Mouse (Mus musculus) neural tube, embryonic 12.5 days (tissue): Measurements from ENCODE around the gene Tas2r143. TPM values are rescaled to one million over a fixed set of nuclear protein-coding genes. Genes with fewer than 3 reads are reported as not detected.

Experiments
- ATAC-seq: fragments of 200-750 bp; cut with Nextera tagmentation; 2 replicates; pipeline ENCODE4 v1.8.0; 2017; ENCODE audit warnings: low read depth, mild to moderate bottlenecking, moderate TSS enrichment, moderate library complexity; ENCODE audit not compliant: low FRiP score
- H3K27ac ChIP-seq: fragments of 300-500 bp; sonication (generic); 2 replicates; pipeline ENCODE4 v1.5.1; 2016
- H3K27me3 ChIP-seq: fragments of 300-500 bp; sonication (generic); replicated peaks from 2 replicates; pipeline ENCODE4 v1.6.1; 2016; ENCODE audit warnings: mild to moderate bottlenecking
- H3K36me3 ChIP-seq: fragments of 300-500 bp; sonication (generic); 2 replicates; pipeline ENCODE4 v1.6.1; 2016; ENCODE audit warnings: mild to moderate bottlenecking
- H3K4me1 ChIP-seq: fragments of 300-500 bp; sonication (generic); 2 replicates; pipeline ENCODE4 v1.6.1; 2016
- H3K4me2 ChIP-seq: fragments of 300-500 bp; sonication (generic); replicated peaks from 2 replicates; pipeline ENCODE4 v1.6.1; 2016; ENCODE audit warnings: mild to moderate bottlenecking
- H3K4me3 ChIP-seq: fragments of 300-500 bp; sonication (generic); 2 replicates; pipeline ENCODE4 v1.5.1; 2016
- H3K9ac ChIP-seq: fragments of 300-500 bp; sonication (generic); 2 replicates; pipeline ENCODE4 v1.6.1; 2016; ENCODE audit warnings: mild to moderate bottlenecking
- H3K9me3 ChIP-seq: fragments of 300-500 bp; sonication (generic); 2 replicates; pipeline ENCODE4 v1.6.1; 2016; ENCODE audit warnings: mild to moderate bottlenecking
- WGBS: fragments of 180-500 bp; shearing (Covaris S2); methylation state at CpG from one replicate; pipeline ENCODE4 v1.1.7; 2016; 5-methylcytosine and 5-hydroxymethylcytosine counted together
- polyA plus RNA-seq: library from polyadenylated mRNA; unstranded; fragments of >200 nt; fragmentation: Nextera tagmentation; extraction: Ambion mirVana; gene quantifications from 2 replicates; pipeline ENCODE4 v1.2.1, GENCODE M21; 2016

Tas2r143 gene
- polyA plus RNA-seq, 1 experiment from 2014 or later, result not detected

DNA sequence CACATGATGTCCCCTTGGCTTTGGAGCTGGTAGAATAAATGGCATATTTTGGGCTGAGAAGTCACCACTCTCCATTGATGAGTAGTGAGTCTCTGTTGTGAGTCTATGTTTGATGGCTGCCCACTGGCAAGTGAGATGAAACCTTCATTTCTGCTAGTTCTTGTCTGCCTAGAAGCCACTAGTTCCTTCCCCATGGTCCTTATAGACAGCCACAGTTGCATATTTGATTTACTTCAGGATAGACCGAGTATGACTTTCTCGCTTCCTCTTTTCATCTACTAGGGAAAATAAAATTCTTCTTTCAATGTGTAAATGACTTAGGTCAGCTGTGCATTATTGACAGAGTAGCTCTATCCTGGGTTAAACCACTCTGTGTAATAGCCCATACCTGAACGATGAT lies 24.4 kb downstream of the Tas2r143 start:
- H3K4me1 ChIP-seq, result no peaks in the 10 kb centered on the region
- H3K4me3 ChIP-seq, result no peak overlapping the region
- ATAC-seq, result no peak
- H3K36me3 ChIP-seq, result no peaks in the 10 kb centered on the region
- H3K27me3 ChIP-seq, result no peaks in the 10 kb centered on the region
- WGBS, result 91% methylated on average over 3 of the region's 3 CpGs
- no peaks in the 10 kb centered on the region for H3K9me3 ChIP-seq
- no peak overlapping the region for H3K4me2 ChIP-seq
- no peak overlapping the region for H3K27ac ChIP-seq
- H3K9ac ChIP-seq, result no peak overlapping the region

- H3K4me2 ChIP-seq, result no peak overlapping the region
- H3K9ac ChIP-seq, result no peak overlapping the region
- H3K4me3 ChIP-seq, result no peak overlapping the region
- H3K4me1 ChIP-seq, result no peaks in the 10 kb centered on the region
- 90% methylated on average over 4 of the region's 4 CpGs for WGBS
- H3K36me3 ChIP-seq, result no peaks in the 10 kb centered on the region
- H3K27me3 ChIP-seq, result no peaks in the 10 kb centered on the region
- ATAC-seq, result no peak
- H3K9me3 ChIP-seq, result no peaks in the 10 kb centered on the region
- no peak overlapping the region for H3K27ac ChIP-seq
These were observed 26.3 kb downstream of the Tas2r143 start for GRCm38 (mm10) chr6:42426337-42426736.

GRCm38 (mm10) chr6:42433554-42433953 lies 33.5 kb downstream of the Tas2r143 start:
- WGBS, result 73% methylated on average over 2 of the region's 2 CpGs
- H3K4me1 ChIP-seq, result no peaks in the 10 kb centered on the region
- no peak overlapping the region for H3K4me2 ChIP-seq
- no peak for ATAC-seq
- H3K4me3 ChIP-seq, result no peak overlapping the region
- H3K9ac ChIP-seq, result no peak overlapping the region
- no peaks in the 10 kb centered on the region for H3K36me3 ChIP-seq
- no peaks in the 10 kb centered on the region for H3K9me3 ChIP-seq
- no peak overlapping the region for H3K27ac ChIP-seq
- no peaks in the 10 kb centered on the region for H3K27me3 ChIP-seq

DNA sequence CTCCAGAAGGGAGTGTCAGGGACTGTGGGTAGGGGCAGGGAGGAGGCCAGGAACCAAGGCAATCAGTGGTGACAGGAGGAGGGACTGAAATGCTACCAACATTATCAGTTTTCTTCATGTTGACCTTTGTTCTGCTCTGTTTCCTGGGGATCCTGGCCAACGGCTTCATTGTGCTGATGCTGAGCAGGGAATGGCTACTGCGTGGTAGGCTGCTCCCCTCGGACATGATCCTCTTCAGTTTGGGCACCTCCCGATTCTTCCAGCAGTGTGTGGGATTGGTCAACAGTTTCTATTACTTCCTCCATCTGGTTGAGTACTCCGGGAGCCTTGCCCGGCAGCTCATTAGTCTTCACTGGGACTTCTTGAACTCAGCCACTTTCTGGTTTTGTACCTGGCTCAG lies 34.4 kb downstream of the Tas2r143 start, which contains the start of gene Tas2r126:
Tas2r126 (plus strand) TSS at position 90 of the 400 bp plus-strand sequence.
- H3K4me3 ChIP-seq, result no peak within 1 kb of the TSS
- no peak within 1 kb of the TSS for H3K4me2 ChIP-seq
- H3K9ac ChIP-seq, result no peak within 1 kb of the TSS
- H3K4me1 ChIP-seq, result no peaks in the 10 kb centered on the region
- ATAC-seq, result no peak
- no peaks in the 10 kb centered on the region for H3K9me3 ChIP-seq
- 87% methylated on average over 6 of the region's 6 CpGs for WGBS
- no peak within 1 kb of the TSS for H3K27ac ChIP-seq
- no peaks in the 10 kb centered on the region for H3K27me3 ChIP-seq
- H3K36me3 ChIP-seq, result no peaks in the 10 kb centered on the region

GRCm38 (mm10) chr6:42435490-42435889 lies 35.5 kb downstream of the Tas2r143 start:
- Histone ChIP-seq H3K4me2 (no peak overlapping the region), H3K4me3 (no peak overlapping the region), H3K36me3 (no peaks in the 10 kb centered on the region), H3K9ac (no peak overlapping the region), H3K27me3 (no peaks in the 10 kb centered on the region), H3K4me1 (no peaks in the 10 kb centered on the region), H3K9me3 (no peaks in the 10 kb centered on the region), H3K27ac (no peak overlapping the region)
- no peak for ATAC-seq
- 71% methylated on average over 2 of the region's 2 CpGs for WGBS

DNA sequence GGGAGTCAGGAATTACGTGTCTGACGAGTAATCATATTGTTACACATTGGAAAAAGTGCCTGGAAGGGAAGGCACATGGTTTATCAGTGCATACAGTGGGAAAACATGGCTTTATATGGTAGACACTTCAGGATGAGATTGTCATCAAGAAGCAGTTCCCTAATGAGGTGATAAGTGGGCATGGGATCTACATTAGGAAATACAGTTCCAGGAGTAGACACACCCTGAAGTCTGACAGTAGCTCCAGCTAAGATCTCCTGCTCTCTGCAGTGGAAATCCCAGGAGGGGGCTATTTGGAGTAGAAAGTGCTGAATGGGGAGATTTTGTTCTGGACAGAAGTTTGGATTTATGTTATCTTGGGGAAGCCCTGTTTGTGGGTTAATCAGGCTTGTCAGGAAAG lies 41.4 kb downstream of the Tas2r143 start:
- no peak overlapping the region for H3K4me2 ChIP-seq
- H3K9ac ChIP-seq, result no peak overlapping the region
- H3K27me3 ChIP-seq, result no peaks in the 10 kb centered on the region
- H3K36me3 ChIP-seq, result no peaks in the 10 kb centered on the region
- no peak overlapping the region for H3K4me3 ChIP-seq
- no peaks in the 10 kb centered on the region for H3K9me3 ChIP-seq
- 77% methylated on average over 2 of the region's 2 CpGs for WGBS
- no peak for ATAC-seq
- no peak overlapping the region for H3K27ac ChIP-seq
- no peaks in the 10 kb centered on the region for H3K4me1 ChIP-seq

DNA sequence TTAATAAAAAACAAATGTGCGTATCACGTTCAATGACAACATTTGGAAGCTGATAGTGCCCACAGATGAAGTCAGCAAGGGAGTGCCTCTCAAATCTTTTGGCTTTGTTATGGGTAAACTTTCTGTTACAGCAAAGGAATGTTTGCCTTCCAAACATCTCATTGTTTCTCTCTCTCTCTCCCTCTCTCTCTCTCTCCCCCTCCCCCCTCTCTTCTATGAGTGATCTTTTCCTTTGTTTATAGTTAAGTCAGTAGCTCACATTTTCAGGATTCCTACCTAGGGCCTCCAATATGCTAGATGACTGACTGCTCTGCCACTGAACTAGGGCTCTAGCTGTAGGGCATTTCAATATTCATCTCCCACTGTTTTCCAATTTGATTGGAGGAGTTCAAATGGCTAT lies 44.5 kb downstream of the Tas2r143 start:
- H3K27me3 ChIP-seq, result no peaks in the 10 kb centered on the region
- H3K9me3 ChIP-seq, result no peaks in the 10 kb centered on the region
- no peak overlapping the region for H3K27ac ChIP-seq
- H3K36me3 ChIP-seq, result no peaks in the 10 kb centered on the region
- no peaks in the 10 kb centered on the region for H3K4me1 ChIP-seq
- H3K9ac ChIP-seq, result no peak overlapping the region
- WGBS, result 78% methylated on average over 2 of the region's 2 CpGs
- no peak overlapping the region for H3K4me2 ChIP-seq
- no peak overlapping the region for H3K4me3 ChIP-seq
- ATAC-seq, result no peak

DNA sequence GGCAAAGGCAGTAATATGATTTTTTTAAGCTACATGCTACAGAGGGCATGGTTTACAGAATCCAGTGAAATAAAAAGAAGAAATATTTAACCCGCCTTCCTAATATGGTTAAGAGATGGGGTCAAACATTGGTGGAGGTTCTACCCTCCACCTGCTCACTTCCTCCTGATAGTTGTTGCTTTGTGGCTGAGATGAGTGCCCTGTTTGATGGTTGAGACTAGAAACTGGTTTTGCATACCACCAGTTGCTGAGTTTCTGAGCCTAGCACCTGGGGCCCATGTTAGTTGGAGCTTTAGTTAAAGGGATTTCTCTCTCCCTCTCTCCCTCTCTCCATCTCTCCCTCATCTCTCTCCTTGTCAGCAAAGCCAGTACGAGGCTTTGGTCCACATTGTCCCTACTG lies 47.3 kb downstream of the Tas2r143 start:
- H3K4me1 ChIP-seq, result no peaks in the 10 kb centered on the region
- no peak overlapping the region for H3K4me3 ChIP-seq
- H3K9me3 ChIP-seq, result no peaks in the 10 kb centered on the region
- ATAC-seq, result no peak
- no peaks in the 10 kb centered on the region for H3K27me3 ChIP-seq
- no peaks in the 10 kb centered on the region for H3K36me3 ChIP-seq
- H3K9ac ChIP-seq, result no peak overlapping the region
- no peak overlapping the region for H3K27ac ChIP-seq
- 90% methylated on average over 2 of the region's 2 CpGs for WGBS
- no peak overlapping the region for H3K4me2 ChIP-seq

Other genes with a start within 250 kb of the Tas2r143 start
- not detected in 2 replicates for gene Tas2r144, start 184.9 kb upstream of the Tas2r143 start, polyA plus RNA-seq
- 16.3 and 17.3 TPM in 2 replicates for gene Gstk1, start 154.3 kb upstream of the Tas2r143 start, polyA plus RNA-seq
- gene Tmem139, start 138.3 kb upstream of the Tas2r143 start, polyA plus RNA-seq, result 0.44 and 0.70 TPM in 2 replicates
- gene Casp2, start 135.3 kb upstream of the Tas2r143 start, polyA plus RNA-seq, result 57.2 and 58.8 TPM in 2 replicates
- 1.5 and 1.9 TPM in 2 replicates for gene Clcn1, start 113.6 kb upstream of the Tas2r143 start, polyA plus RNA-seq
- gene Fam131b, start 75.6 kb upstream of the Tas2r143 start, polyA plus RNA-seq, result 6.4 and 6.5 TPM in 2 replicates
- gene Zyx, start 50.6 kb upstream of the Tas2r143 start, polyA plus RNA-seq, result 71.4 and 77.5 TPM in 2 replicates
- 0.96 and 1.3 TPM in 2 replicates for gene Epha1, start 27.0 kb upstream of the Tas2r143 start, polyA plus RNA-seq
- gene Tas2r135, start 5.2 kb downstream of the Tas2r143 start, polyA plus RNA-seq, result not detected in 2 replicates
- not detected in 2 replicates for gene Tas2r126, start 34.3 kb downstream of the Tas2r143 start, polyA plus RNA-seq
- not detected in 2 replicates for gene Olfr458, start 65.0 kb downstream of the Tas2r143 start, polyA plus RNA-seq
- gene Olfr457, start 76.1 kb downstream of the Tas2r143 start, polyA plus RNA-seq, result not detected in 2 replicates
- not detected in 2 replicates for gene Olfr456, start 87.0 kb downstream of the Tas2r143 start, polyA plus RNA-seq
- gene Olfr455, start 147.3 kb downstream of the Tas2r143 start, polyA plus RNA-seq, result not detected in 2 replicates
- gene Tcaf3, start 197.5 kb downstream of the Tas2r143 start, polyA plus RNA-seq, result not detected in 2 replicates
- 3.5 and 4.5 TPM in 2 replicates for gene Tcaf2, start 245.0 kb downstream of the Tas2r143 start, polyA plus RNA-seq